Mouse (Mus musculus) lung, postnatal 0 days (tissue): ENCODE measurements around the gene Bst2.

Experiments used
- CTCF ChIP-seq: IDR thresholded peaks from 2 replicates; pipeline ENCODE4 v1.5.1; 2016; ENCODE audit warnings: antibody characterized with exemption, mild to moderate bottlenecking
- EP300 ChIP-seq: IDR thresholded peaks from 2 replicates; pipeline ENCODE4 v1.6.1; 2016; ENCODE audit warnings: antibody characterized with exemption, mild to moderate bottlenecking, control low read depth

DNA sequence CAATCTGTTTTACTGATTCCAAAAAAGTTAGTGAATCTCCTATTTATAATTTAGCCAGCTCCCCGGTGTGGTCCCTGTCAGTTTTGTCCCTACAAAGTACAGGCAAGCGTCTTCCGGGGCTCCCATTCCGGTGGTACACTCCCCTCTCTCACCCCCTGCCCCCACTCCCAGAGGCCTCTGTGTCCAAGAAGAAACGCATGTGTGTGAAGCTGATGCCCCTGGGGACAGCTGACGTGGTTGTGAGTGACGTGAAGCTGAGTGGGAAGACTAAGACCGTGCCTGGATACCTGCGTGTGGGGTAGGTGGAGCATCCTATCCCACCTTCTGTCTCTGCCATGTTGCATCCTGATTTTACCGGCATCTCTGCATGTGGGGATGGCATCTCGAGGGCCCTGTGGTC, 7.8 kb upstream of the Bst2 start:
- TF ChIP-seq CTCF (no peak), EP300 (no peak)
